Comparison of ENCODE assay signal across 8 mouse cellular contexts in genomic region chr9:57835841-57836514, GRCm38 (mm10). TPM values are rescaled to one million over a fixed set of nuclear protein-coding genes. Genes with fewer than 3 reads are reported as not detected.
DNase-seq lines count a peak whose midpoint lies in the region; ATAC-seq and TF ChIP-seq lines count a peak whose summit lies in the region.

No protein-coding gene starts in this region.

- peaks cover 20% of the 10 kb centered on the region; the same call in 1 of the 2 replicates for H3K4me1 ChIP-seq in kidney, embryonic 14.5 days (ENCODE audit: control insufficient read depth, insufficient read depth, low read length)
- peaks cover 41% of the 10 kb centered on the region for H3K4me1 ChIP-seq in hindbrain, embryonic 12.5 days
- peaks cover 38% of the 10 kb centered on the region for H3K4me1 ChIP-seq in midbrain, embryonic 12.5 days

- DNase-seq in kidney, adult 8-10 months = no peak
- DNase-seq in brain, embryonic 14.5 days (ENCODE audit: low read depth) = peak; percentile 66
- DNase-seq in left cerebral cortex, adult 18-20 months (ENCODE audit: low spot score in 2 of 2) = no peak
- no peak for DNase-seq in right cerebral cortex, postnatal 10 days (ENCODE audit: low spot score in 2 of 2)
- no peak for DNase-seq in urinary bladder, postnatal 25 days (ENCODE audit: low spot score)

- WGBS in kidney, embryonic 14.5 days = 2% methylated on average over 22 of the region's 22 CpGs
- 2% methylated on average over 22 of the region's 22 CpGs for WGBS in hindbrain, embryonic 12.5 days
- under 1% methylated on average over 21 of the region's 22 CpGs for WGBS in midbrain, embryonic 12.5 days

- H3K36me3 ChIP-seq in kidney, embryonic 14.5 days (ENCODE audit: control insufficient read depth, insufficient read depth, low read length) = no peaks in the 10 kb centered on the region; the same call in 1 of the 2 replicates
- H3K36me3 ChIP-seq in hindbrain, embryonic 12.5 days = peaks cover 8% of the 10 kb centered on the region; the same call in 1 of the 2 replicates
- H3K36me3 ChIP-seq in midbrain, embryonic 12.5 days = peaks cover 3% of the 10 kb centered on the region; the same call in 1 of the 2 replicates

- H3K27ac ChIP-seq in kidney, embryonic 14.5 days (ENCODE audit: low read depth, low read length) = no peak overlapping the region
- H3K27ac ChIP-seq in hindbrain, embryonic 12.5 days = peak overlapping the region; percentile 82
- H3K27ac ChIP-seq in midbrain, embryonic 12.5 days (replicated peaks) = peak overlapping the region; percentile 84

- ATAC-seq in kidney, embryonic 14.5 days (ENCODE audit: low FRiP score, low TSS enrichment) = peak; percentile 5; the same call in 1 of the 2 replicates
- no peak; the same call in 1 of the 2 replicates for ATAC-seq in hindbrain, embryonic 12.5 days (ENCODE audit: low FRiP score)
- no peak; the same call in 1 of the 2 replicates for ATAC-seq in midbrain, embryonic 12.5 days (ENCODE audit: low FRiP score, low read depth)

- no peaks in the 10 kb centered on the region for H3K9me3 ChIP-seq in kidney, embryonic 14.5 days (ENCODE audit: control insufficient read depth, low read length)
- no peaks in the 10 kb centered on the region for H3K9me3 ChIP-seq in hindbrain, embryonic 12.5 days (replicated peaks)
- no peaks in the 10 kb centered on the region for H3K9me3 ChIP-seq in midbrain, embryonic 12.5 days

- peak overlapping the region; percentile 82 for H3K4me2 ChIP-seq in kidney, embryonic 14.5 days (replicated peaks; ENCODE audit: low read depth, low read length)
- peak overlapping the region; percentile 64 for H3K4me2 ChIP-seq in hindbrain, embryonic 12.5 days (replicated peaks)
- H3K4me2 ChIP-seq in midbrain, embryonic 12.5 days (replicated peaks) = peak overlapping the region; percentile 61

- TF ChIP-seq POLR2A in brain, embryonic 14.5 days (IDR thresholded peaks at IDR 0.05; ENCODE audit: borderline replicate concordance, extremely low read depth, insufficient read depth, insufficient read length, poor library complexity, severe bottlenecking) = no peak

- H3K27me3 ChIP-seq in kidney, embryonic 14.5 days (ENCODE audit: control insufficient read depth, insufficient read depth, low read length) = peaks cover 14% of the 10 kb centered on the region; the same call in 1 of the 2 replicates
- no peaks in the 10 kb centered on the region for H3K27me3 ChIP-seq in hindbrain, embryonic 12.5 days
- peaks cover 3% of the 10 kb centered on the region; the same call in 1 of the 2 replicates for H3K27me3 ChIP-seq in midbrain, embryonic 12.5 days

- peak overlapping the region; percentile 75 for H3K4me3 ChIP-seq in kidney, embryonic 14.5 days (ENCODE audit: low read length)
- peak overlapping the region; percentile 83 for H3K4me3 ChIP-seq in hindbrain, embryonic 12.5 days
- peak overlapping the region; percentile 85 for H3K4me3 ChIP-seq in midbrain, embryonic 12.5 days

- TF ChIP-seq CTCF in brain, embryonic 14.5 days (IDR thresholded peaks at IDR 0.05; ENCODE audit: borderline replicate concordance, extremely low read depth, insufficient read depth, insufficient read length) = no peak

- H3K9ac ChIP-seq in kidney, embryonic 14.5 days (ENCODE audit: low read depth, low read length) = peak overlapping the region; percentile 64
- peak overlapping the region; percentile 79 for H3K9ac ChIP-seq in hindbrain, embryonic 12.5 days
- H3K9ac ChIP-seq in midbrain, embryonic 12.5 days (replicated peaks) = peak overlapping the region; percentile 79

RNA-seq across cellular contexts. Expression of gene Arid3b, which starts 0.6 kb away (rescaled TPM):
- 6.5 and 7.2 TPM in 2 replicates for polyA plus RNA-seq in kidney, embryonic 14.5 days (2014; fragmentation: Nextera tagmentation; extraction: Ambion mirVana)
- 15.4 and 16.6 TPM in 2 replicates for polyA plus RNA-seq in brain, embryonic 14.5 days (2012; rRNA removed)
- 19.0 and 22.9 TPM in 2 replicates for polyA plus RNA-seq in hindbrain, embryonic 12.5 days (2016; fragmentation: Nextera tagmentation; extraction: Ambion mirVana)
- 23.1 and 28.1 TPM in 2 replicates for polyA plus RNA-seq in midbrain, embryonic 12.5 days (2016; fragmentation: Nextera tagmentation; extraction: Ambion mirVana)
- 10 to 100 TPM; 12.3 to 13.5 TPM for total RNA-seq in left cerebral cortex, adult 18-20 months (2021)
